Mouse (Mus musculus): ENCODE measurements around the gene Samd4. TPM values are rescaled to one million over a fixed set of nuclear protein-coding genes. Genes with fewer than 3 reads are reported as not detected.

Gene Samd4
- polyA plus RNA-seq, 1 experiment from 2014 or later, result 17.9 TPM

DNA sequence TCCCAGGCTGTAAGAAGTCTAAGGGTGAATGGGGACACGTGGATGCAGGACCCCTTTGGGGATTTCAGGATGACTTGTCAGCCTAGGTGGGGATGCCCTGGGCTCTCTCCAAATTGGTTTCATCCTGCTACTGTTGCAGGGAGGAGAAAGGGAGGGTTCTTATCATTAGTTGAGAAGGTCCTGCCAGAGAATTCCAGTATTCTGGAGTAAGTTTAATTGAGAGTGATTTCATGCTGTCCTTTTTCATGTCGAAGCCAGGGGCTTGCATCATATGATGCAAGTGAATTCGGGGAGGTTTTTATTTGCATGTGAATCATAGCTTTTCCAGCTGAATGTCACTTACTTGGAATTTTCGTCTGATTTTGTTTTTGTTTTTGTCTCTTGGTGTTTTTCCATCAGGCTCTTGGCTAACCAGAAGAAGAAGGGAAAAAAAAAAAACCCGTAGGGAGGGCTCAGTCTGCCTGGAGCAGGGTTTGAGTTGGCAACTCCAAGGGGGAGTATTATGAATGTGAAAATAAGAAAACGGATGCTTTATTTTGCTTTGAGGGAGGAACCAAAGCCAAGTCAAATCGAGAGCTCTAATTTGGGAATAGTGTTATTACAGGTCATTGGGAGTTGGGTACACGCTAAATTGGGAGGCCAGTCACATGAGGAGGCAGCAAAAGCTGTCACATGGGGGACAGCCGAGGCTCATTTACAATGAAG is 116.8 kb downstream of the Samd4 start:
- H3K27ac ChIP-seq (ENCODE audit: poor library complexity, severe bottlenecking), result peak overlapping the region; percentile 25; the same call in 1 of the 2 replicates

GRCm38 (mm10) chr14:47000096-47000736 is 117.6 kb downstream of the Samd4 start:
- no peak overlapping the region for H3K4me2 ChIP-seq
- no peak overlapping the region for H3K4me3 ChIP-seq
- no peaks in the 10 kb centered on the region for H3K27me3 ChIP-seq (replicated peaks)
- no peak overlapping the region for H3K9ac ChIP-seq
- H3K4me1 ChIP-seq (replicated peaks), result peaks cover 51% of the 10 kb centered on the region
- WGBS, result 67% methylated on average over 10 of the region's 11 CpGs
- no peak for ATAC-seq (ENCODE audit: insufficient number of reproducible peaks, low FRiP score)
- peak overlapping the region; percentile 25; the same call in 1 of the 2 replicates for H3K27ac ChIP-seq (ENCODE audit: poor library complexity, severe bottlenecking)
- no peaks in the 10 kb centered on the region for H3K9me3 ChIP-seq (replicated peaks)
- H3K36me3 ChIP-seq, result no peaks in the 10 kb centered on the region

More for the DNA sequence above, 116.8 kb downstream of the Samd4 start:
- no peak for ATAC-seq (ENCODE audit: insufficient number of reproducible peaks, low FRiP score)
- Histone ChIP-seq H3K9ac (no peak overlapping the region), H3K4me2 (no peak overlapping the region), H3K9me3 (replicated peaks) (no peaks in the 10 kb centered on the region), H3K27me3 (replicated peaks) (no peaks in the 10 kb centered on the region), H3K4me1 (replicated peaks) (peaks cover 48% of the 10 kb centered on the region), H3K4me3 (no peak overlapping the region), H3K36me3 (no peaks in the 10 kb centered on the region)
- WGBS, result 65% methylated on average over 9 of the region's 9 CpGs

GRCm38 (mm10) chr14:47000786-47001761 is 118.4 kb downstream of the Samd4 start:
- no peaks in the 10 kb centered on the region for H3K36me3 ChIP-seq
- ATAC-seq (ENCODE audit: insufficient number of reproducible peaks, low FRiP score), result no peak
- 65% methylated on average over 24 of the region's 24 CpGs for WGBS
- no peak overlapping the region for H3K4me3 ChIP-seq
- no peaks in the 10 kb centered on the region for H3K27me3 ChIP-seq (replicated peaks)
- no peaks in the 10 kb centered on the region for H3K9me3 ChIP-seq (replicated peaks)
- H3K4me2 ChIP-seq, result no peak overlapping the region
- no peak overlapping the region for H3K27ac ChIP-seq (ENCODE audit: poor library complexity, severe bottlenecking)
- peaks cover 51% of the 10 kb centered on the region for H3K4me1 ChIP-seq (replicated peaks)
- 0 out of 2 replicates have a peak overlapping the region, but pooled peaks have one; percentile 20 for H3K9ac ChIP-seq

- ATAC-seq (ENCODE audit: insufficient number of reproducible peaks, low FRiP score), result no peak
- no peaks in the 10 kb centered on the region for H3K36me3 ChIP-seq
- H3K4me1 ChIP-seq (replicated peaks), result peaks cover 47% of the 10 kb centered on the region
- no peak overlapping the region for H3K9ac ChIP-seq
- no peaks in the 10 kb centered on the region for H3K9me3 ChIP-seq (replicated peaks)
- H3K4me3 ChIP-seq, result no peak overlapping the region
- no peak overlapping the region for H3K4me2 ChIP-seq
- H3K27ac ChIP-seq (ENCODE audit: poor library complexity, severe bottlenecking), result no peak overlapping the region
- WGBS, result 27% methylated on average over 3 of the region's 3 CpGs
- no peaks in the 10 kb centered on the region for H3K27me3 ChIP-seq (replicated peaks)
Observed at GRCm38 (mm10) chr14:47004161-47004560, 121.5 kb downstream of the Samd4 start.

- Histone ChIP-seq H3K4me3 (no peak overlapping the region), H3K27me3 (replicated peaks) (no peaks in the 10 kb centered on the region), H3K4me1 (replicated peaks) (peaks cover 36% of the 10 kb centered on the region), H3K9me3 (replicated peaks) (no peaks in the 10 kb centered on the region), H3K36me3 (peaks cover 4% of the 10 kb centered on the region), H3K27ac (ENCODE audit: poor library complexity, severe bottlenecking) (peak overlapping the region; percentile 87), H3K9ac (peak overlapping the region; percentile 30), H3K4me2 (peak overlapping the region; percentile 47)
- 48% methylated on average over 18 of the region's 18 CpGs for WGBS
- ATAC-seq (ENCODE audit: insufficient number of reproducible peaks, low FRiP score), result no peak
Observed at GRCm38 (mm10) chr14:47011171-47012139, 128.8 kb downstream of the Samd4 start.

DNA sequence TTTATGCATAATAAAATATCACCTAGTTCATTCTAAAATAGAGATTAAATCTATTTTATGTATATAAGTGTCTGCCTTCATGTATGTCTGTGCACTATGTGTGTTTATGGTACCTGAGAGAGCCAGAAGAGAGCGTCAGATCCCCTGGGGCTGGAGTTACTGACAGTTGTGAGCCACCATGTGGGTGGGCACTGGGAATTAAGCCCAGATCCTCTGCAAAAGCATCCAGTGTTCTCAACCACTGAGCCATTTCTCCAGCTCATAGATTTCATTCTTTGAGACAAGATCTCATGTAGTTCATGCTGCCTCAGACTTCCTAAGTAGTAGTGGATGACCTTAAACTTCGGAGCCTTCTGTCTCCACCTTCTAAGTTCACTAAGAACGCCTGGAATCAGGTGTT is 133.0 kb downstream of the Samd4 start:
- no peak overlapping the region for H3K4me3 ChIP-seq
- 79% methylated on average over 3 of the region's 3 CpGs for WGBS
- peaks cover 25% of the 10 kb centered on the region for H3K36me3 ChIP-seq
- no peaks in the 10 kb centered on the region for H3K9me3 ChIP-seq (replicated peaks)
- peaks cover 41% of the 10 kb centered on the region for H3K4me1 ChIP-seq (replicated peaks)
- H3K27ac ChIP-seq (ENCODE audit: poor library complexity, severe bottlenecking), result no peak overlapping the region
- no peak overlapping the region for H3K4me2 ChIP-seq
- no peak for ATAC-seq (ENCODE audit: insufficient number of reproducible peaks, low FRiP score)
- no peaks in the 10 kb centered on the region for H3K27me3 ChIP-seq (replicated peaks)
- H3K9ac ChIP-seq, result no peak overlapping the region

DNA sequence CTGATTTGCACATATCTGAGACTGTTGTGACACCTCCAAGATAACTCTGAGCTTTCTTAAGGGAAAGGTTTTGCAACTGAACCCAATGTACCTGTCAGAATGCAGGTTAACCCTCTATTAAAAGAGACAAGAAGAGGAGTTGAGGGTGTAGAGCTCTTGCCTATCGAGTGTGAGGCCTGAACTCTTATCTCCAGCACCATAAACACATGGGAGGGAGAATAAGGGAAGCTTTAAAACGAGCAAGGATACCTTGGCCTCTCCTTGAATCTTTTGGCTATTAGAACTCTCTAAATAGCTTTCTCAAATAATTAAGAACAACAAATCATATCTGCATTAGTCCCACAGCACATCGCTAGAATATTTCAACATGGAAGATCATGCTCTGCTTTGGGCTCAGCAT is 135.0 kb downstream of the Samd4 start:
- Histone ChIP-seq H3K4me2 (no peak overlapping the region), H3K9me3 (replicated peaks) (no peaks in the 10 kb centered on the region), H3K36me3 (peaks cover 25% of the 10 kb centered on the region), H3K27me3 (replicated peaks) (no peaks in the 10 kb centered on the region), H3K27ac (ENCODE audit: poor library complexity, severe bottlenecking) (no peak overlapping the region), H3K4me3 (no peak overlapping the region), H3K4me1 (replicated peaks) (peaks cover 28% of the 10 kb centered on the region), H3K9ac (no peak overlapping the region)
- 56% methylated on average over 3 of the region's 3 CpGs for WGBS
- no peak for ATAC-seq (ENCODE audit: insufficient number of reproducible peaks, low FRiP score)

DNA sequence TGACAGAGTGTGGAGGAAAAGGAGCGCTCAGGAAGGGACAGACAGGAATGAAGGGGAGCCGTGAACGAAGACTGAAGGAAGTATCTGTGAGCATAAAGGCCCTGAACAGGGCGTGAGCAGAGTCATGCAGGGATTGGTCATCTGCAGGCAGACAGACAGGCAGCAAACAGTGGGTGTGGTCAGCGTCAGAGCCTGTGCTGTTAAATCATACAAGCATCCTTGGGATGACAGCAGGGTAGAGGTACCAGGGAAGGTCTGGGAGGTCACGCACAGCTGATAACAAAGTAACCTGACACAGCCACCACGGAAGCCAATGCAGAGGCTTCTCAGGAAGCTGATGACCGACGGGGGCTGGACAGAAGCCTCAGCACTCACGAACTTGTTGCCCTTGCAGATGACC is 138.2 kb downstream of the Samd4 start:
- ATAC-seq (ENCODE audit: insufficient number of reproducible peaks, low FRiP score), result peak; percentile 48; the same call in 1 of the 2 replicates

GRCm38 (mm10) chr14:47023529-47023928 is 140.9 kb downstream of the Samd4 start:
- no peak overlapping the region for H3K9ac ChIP-seq
- no peak overlapping the region for H3K27ac ChIP-seq (ENCODE audit: poor library complexity, severe bottlenecking)
- no peaks in the 10 kb centered on the region for H3K27me3 ChIP-seq (replicated peaks)
- no peak overlapping the region for H3K4me3 ChIP-seq
- H3K9me3 ChIP-seq (replicated peaks), result no peaks in the 10 kb centered on the region
- ATAC-seq (ENCODE audit: insufficient number of reproducible peaks, low FRiP score), result no peak
- H3K4me1 ChIP-seq (replicated peaks), result peaks cover 36% of the 10 kb centered on the region
- 0 out of 2 replicates have a peak, but pooled peaks cover 4% of the 10 kb centered on the region for H3K36me3 ChIP-seq
- 75% methylated on average over 9 of the region's 9 CpGs for WGBS
- H3K4me2 ChIP-seq, result no peak overlapping the region

More for the DNA sequence above, 138.2 kb downstream of the Samd4 start:
- peak overlapping the region; percentile 33; the same call in 1 of the 2 replicates for H3K4me2 ChIP-seq
- no peak overlapping the region for H3K9ac ChIP-seq
- H3K4me1 ChIP-seq (replicated peaks), result peaks cover 26% of the 10 kb centered on the region
- H3K36me3 ChIP-seq, result peaks cover 25% of the 10 kb centered on the region
- no peaks in the 10 kb centered on the region for H3K27me3 ChIP-seq (replicated peaks)
- no peak overlapping the region for H3K4me3 ChIP-seq
- no peaks in the 10 kb centered on the region for H3K9me3 ChIP-seq (replicated peaks)
- H3K27ac ChIP-seq (ENCODE audit: poor library complexity, severe bottlenecking), result 0 out of 2 replicates have a peak overlapping the region, but pooled peaks have one; percentile 17
- 19% methylated on average over 10 of the region's 10 CpGs for WGBS

Data from heart, embryonic 12.5 days (tissue).